Mouse (Mus musculus) liver, postnatal 0 days (tissue): ENCODE results near the gene Akap8.

Experiments
- CTCF ChIP-seq: sonication (generic); IDR thresholded peaks from 2 replicates; pipeline ENCODE4 v1.5.1; 2016; ENCODE audit warnings: antibody characterized with exemption, low read depth
- EP300 ChIP-seq: IDR thresholded peaks from 2 replicates; pipeline ENCODE4 v1.6.1; 2016; ENCODE audit warnings: antibody characterized with exemption, low read depth, mild to moderate bottlenecking

DNA sequence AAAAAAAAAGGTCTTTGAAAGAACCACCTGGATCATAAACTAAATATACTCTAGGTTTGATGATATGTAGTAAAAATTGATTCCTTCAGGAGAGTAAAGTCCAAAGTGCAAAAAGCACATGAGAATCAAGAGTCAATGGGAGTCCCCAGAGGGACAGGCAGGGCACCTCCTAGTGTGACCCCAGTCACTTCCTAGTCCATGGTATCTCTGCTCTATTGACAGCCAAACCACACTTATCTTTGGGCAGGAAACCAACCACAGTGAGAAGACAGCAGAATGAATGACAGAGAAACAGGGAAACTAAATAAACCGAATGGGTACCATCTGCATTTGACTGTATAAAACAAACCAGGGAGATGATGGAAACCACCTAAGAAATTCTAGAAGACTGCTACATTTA lies 19.1 kb upstream of the Akap8 start:
- TF ChIP-seq CTCF (no peak), EP300 (no peak)
